Mouse (Mus musculus): ENCODE results near the gene Zbtb18. TPM values are rescaled to one million over a fixed set of nuclear protein-coding genes. Genes with fewer than 3 reads are reported as not detected.

The Zbtb18 gene
- polyA plus RNA-seq, 1 experiment, result 30.3 TPM

- Histone ChIP-seq H3K27ac (ENCODE audit: insufficient read depth, low read length) (no peak overlapping the region), H3K4me1 (ENCODE audit: control insufficient read depth, insufficient read depth, low read length) (no peaks in the 10 kb centered on the region), H3K4me3 (ENCODE audit: insufficient read depth, low read length) (no peak overlapping the region)
- TF ChIP-seq CTCF (IDR thresholded peaks at IDR 0.05; ENCODE audit: borderline replicate concordance, insufficient read depth, low read length) (no peak), POLR2A (IDR thresholded peaks at IDR 0.05; ENCODE audit: low read depth, low read length) (no peak)
These were observed 12.3 kb downstream of the Zbtb18 start for GRCm38 (mm10) chr1:177454492-177454891.

- Histone ChIP-seq H3K4me1 (ENCODE audit: control insufficient read depth, insufficient read depth, low read length) (no peaks in the 10 kb centered on the region), H3K27ac (ENCODE audit: insufficient read depth, low read length) (no peak overlapping the region), H3K4me3 (ENCODE audit: insufficient read depth, low read length) (no peak overlapping the region)
- no peak for TF ChIP-seq POLR2A (IDR thresholded peaks at IDR 0.05; ENCODE audit: low read depth, low read length)
- TF ChIP-seq CTCF (IDR thresholded peaks at IDR 0.05; ENCODE audit: borderline replicate concordance, insufficient read depth, low read length), result no peak
These were observed 13.3 kb downstream of the Zbtb18 start for GRCm38 (mm10) chr1:177455466-177455865.

- Histone ChIP-seq H3K27ac (ENCODE audit: insufficient read depth, low read length) (no peak overlapping the region), H3K4me3 (ENCODE audit: insufficient read depth, low read length) (no peak overlapping the region), H3K4me1 (ENCODE audit: control insufficient read depth, insufficient read depth, low read length) (no peaks in the 10 kb centered on the region)
- no peak for TF ChIP-seq POLR2A (IDR thresholded peaks at IDR 0.05; ENCODE audit: low read depth, low read length)
- no peak for TF ChIP-seq CTCF (IDR thresholded peaks at IDR 0.05; ENCODE audit: borderline replicate concordance, insufficient read depth, low read length)
These were observed 14.1 kb downstream of the Zbtb18 start for GRCm38 (mm10) chr1:177456208-177456607.

- no peak overlapping the region for H3K4me3 ChIP-seq (ENCODE audit: insufficient read depth, low read length)
- TF ChIP-seq POLR2A (IDR thresholded peaks at IDR 0.05; ENCODE audit: low read depth, low read length), result no peak
- no peak for TF ChIP-seq CTCF (IDR thresholded peaks at IDR 0.05; ENCODE audit: borderline replicate concordance, insufficient read depth, low read length)
- no peaks in the 10 kb centered on the region for H3K4me1 ChIP-seq (ENCODE audit: control insufficient read depth, insufficient read depth, low read length)
- no peak overlapping the region for H3K27ac ChIP-seq (ENCODE audit: insufficient read depth, low read length)
These were observed 14.6 kb downstream of the Zbtb18 start for GRCm38 (mm10) chr1:177456772-177457171.

- Histone ChIP-seq H3K4me1 (ENCODE audit: control insufficient read depth, insufficient read depth, low read length) (no peaks in the 10 kb centered on the region), H3K27ac (ENCODE audit: insufficient read depth, low read length) (no peak overlapping the region), H3K4me3 (ENCODE audit: insufficient read depth, low read length) (no peak overlapping the region)
- no peak for TF ChIP-seq CTCF (IDR thresholded peaks at IDR 0.05; ENCODE audit: borderline replicate concordance, insufficient read depth, low read length)
- TF ChIP-seq POLR2A (IDR thresholded peaks at IDR 0.05; ENCODE audit: low read depth, low read length), result no peak
These were observed 15.8 kb downstream of the Zbtb18 start for GRCm38 (mm10) chr1:177457981-177458380.

GRCm38 (mm10) chr1:177458456-177459389, 16.6 kb downstream of the Zbtb18 start:
- H3K27ac ChIP-seq (ENCODE audit: insufficient read depth, low read length), result no peak overlapping the region
- TF ChIP-seq POLR2A (IDR thresholded peaks at IDR 0.05; ENCODE audit: low read depth, low read length) (no peak), CTCF (IDR thresholded peaks at IDR 0.05; ENCODE audit: borderline replicate concordance, insufficient read depth, low read length) (no peak)
- no peaks in the 10 kb centered on the region for H3K4me1 ChIP-seq (ENCODE audit: control insufficient read depth, insufficient read depth, low read length)
- H3K4me3 ChIP-seq (ENCODE audit: insufficient read depth, low read length), result no peak overlapping the region

- Histone ChIP-seq H3K4me1 (ENCODE audit: control insufficient read depth, insufficient read depth, low read length) (no peaks in the 10 kb centered on the region), H3K27ac (ENCODE audit: insufficient read depth, low read length) (no peak overlapping the region), H3K4me3 (ENCODE audit: insufficient read depth, low read length) (no peak overlapping the region)
- TF ChIP-seq CTCF (IDR thresholded peaks at IDR 0.05; ENCODE audit: borderline replicate concordance, insufficient read depth, low read length) (no peak), POLR2A (IDR thresholded peaks at IDR 0.05; ENCODE audit: low read depth, low read length) (no peak)
These were observed 17.4 kb downstream of the Zbtb18 start for GRCm38 (mm10) chr1:177459536-177459935.

GRCm38 (mm10) chr1:177467150-177467549, 25.0 kb downstream of the Zbtb18 start:
- H3K4me3 ChIP-seq (ENCODE audit: insufficient read depth, low read length), result no peak overlapping the region
- H3K4me1 ChIP-seq (ENCODE audit: control insufficient read depth, insufficient read depth, low read length), result 0 out of 2 replicates have a peak, but pooled peaks cover 5% of the 10 kb centered on the region
- no peak overlapping the region for H3K27ac ChIP-seq (ENCODE audit: insufficient read depth, low read length)
- TF ChIP-seq POLR2A (IDR thresholded peaks at IDR 0.05; ENCODE audit: low read depth, low read length) (no peak), CTCF (IDR thresholded peaks at IDR 0.05; ENCODE audit: borderline replicate concordance, insufficient read depth, low read length) (no peak)

GRCm38 (mm10) chr1:177468436-177468835, 26.3 kb downstream of the Zbtb18 start:
- no peak for TF ChIP-seq POLR2A (IDR thresholded peaks at IDR 0.05; ENCODE audit: low read depth, low read length)
- no peak for TF ChIP-seq CTCF (IDR thresholded peaks at IDR 0.05; ENCODE audit: borderline replicate concordance, insufficient read depth, low read length)
- H3K27ac ChIP-seq (ENCODE audit: insufficient read depth, low read length), result no peak overlapping the region
- H3K4me3 ChIP-seq (ENCODE audit: insufficient read depth, low read length), result no peak overlapping the region
- H3K4me1 ChIP-seq (ENCODE audit: control insufficient read depth, insufficient read depth, low read length), result 0 out of 2 replicates have a peak, but pooled peaks cover 5% of the 10 kb centered on the region

- H3K4me1 ChIP-seq (ENCODE audit: control insufficient read depth, insufficient read depth, low read length), result 0 out of 2 replicates have a peak, but pooled peaks cover 5% of the 10 kb centered on the region
- TF ChIP-seq CTCF (IDR thresholded peaks at IDR 0.05; ENCODE audit: borderline replicate concordance, insufficient read depth, low read length) (no peak), POLR2A (IDR thresholded peaks at IDR 0.05; ENCODE audit: low read depth, low read length) (no peak)
- no peak overlapping the region for H3K27ac ChIP-seq (ENCODE audit: insufficient read depth, low read length)
- H3K4me3 ChIP-seq (ENCODE audit: insufficient read depth, low read length), result no peak overlapping the region
These were observed 27.9 kb downstream of the Zbtb18 start for GRCm38 (mm10) chr1:177470091-177470490.

All from embryonic fibroblast, embryonic 13.5 days (primary cell).